Mouse (Mus musculus): Measurements from ENCODE around the gene Tex52.

The Tex52 gene

DNA sequence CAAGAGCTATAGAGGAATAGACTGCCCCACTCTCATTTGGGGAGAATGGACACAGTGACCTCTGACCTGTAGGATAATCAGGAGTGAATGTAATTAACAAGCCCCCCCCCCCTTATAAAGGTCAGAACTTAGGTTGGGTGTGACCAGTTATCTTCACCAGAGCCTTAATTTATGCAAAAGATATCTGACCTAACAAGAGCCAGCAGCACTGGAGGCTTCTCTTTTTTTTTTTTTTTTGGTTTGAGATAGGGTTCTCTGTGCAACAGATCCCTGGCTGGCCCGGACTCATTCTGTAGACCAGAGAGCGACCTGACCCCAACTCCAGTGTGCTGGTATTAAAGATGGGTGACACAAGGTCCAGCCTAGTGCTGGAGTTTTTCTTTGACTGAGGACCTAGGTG lies 54.0 kb downstream of the Tex52 start:
- DNase-seq (ENCODE audit: low spot score), result no peak

DNA sequence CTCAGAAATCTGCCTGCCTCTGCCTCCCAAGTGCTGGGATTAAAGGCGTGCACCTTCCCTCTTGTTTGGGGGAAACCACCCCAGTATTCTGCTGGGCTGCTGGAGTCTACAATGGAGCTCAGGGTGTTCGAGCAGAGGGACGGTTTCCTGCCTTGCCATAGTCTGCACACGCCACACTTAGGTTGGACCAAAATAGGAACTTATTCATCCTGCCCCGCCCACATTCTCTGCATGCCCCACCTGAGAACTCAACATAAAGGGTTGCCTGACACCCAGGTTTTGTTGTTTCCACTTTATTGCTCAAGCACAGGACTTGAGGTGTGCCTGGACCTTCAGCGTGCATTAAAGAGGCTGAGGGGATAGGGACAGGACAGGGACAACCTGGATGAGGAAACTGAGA lies 54.6 kb downstream of the Tex52 start:
- no peak for DNase-seq (ENCODE audit: low spot score)

DNA sequence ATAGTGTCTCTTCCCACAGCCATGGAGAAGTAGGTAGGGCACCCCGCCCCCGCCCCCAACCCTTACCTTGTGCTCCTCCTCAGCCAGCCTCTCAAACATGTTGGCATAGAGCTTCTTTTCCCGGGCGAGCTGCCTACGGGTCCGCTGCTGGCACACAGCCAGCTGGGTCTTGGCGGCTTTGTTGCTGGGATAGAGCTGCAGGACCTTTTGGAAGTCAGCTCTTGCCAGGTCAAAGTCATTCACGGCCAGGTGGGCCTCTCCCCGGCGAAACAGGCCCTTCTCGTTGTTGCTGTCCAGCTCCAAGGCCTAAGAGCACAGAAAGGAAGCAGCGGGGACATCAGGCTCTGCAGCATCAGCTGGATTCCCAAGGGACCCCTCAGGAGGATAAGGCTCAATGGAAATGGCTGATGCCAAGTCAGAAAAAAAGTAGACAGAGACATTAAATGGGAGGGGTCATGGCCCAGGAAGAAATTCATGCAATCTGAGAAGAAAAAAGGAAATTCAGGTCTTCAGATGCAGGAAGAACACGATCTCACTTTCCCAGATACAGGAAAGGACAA lies 57.2 kb downstream of the Tex52 start:
- DNase-seq (ENCODE audit: low spot score), result peak; percentile 73

DNA sequence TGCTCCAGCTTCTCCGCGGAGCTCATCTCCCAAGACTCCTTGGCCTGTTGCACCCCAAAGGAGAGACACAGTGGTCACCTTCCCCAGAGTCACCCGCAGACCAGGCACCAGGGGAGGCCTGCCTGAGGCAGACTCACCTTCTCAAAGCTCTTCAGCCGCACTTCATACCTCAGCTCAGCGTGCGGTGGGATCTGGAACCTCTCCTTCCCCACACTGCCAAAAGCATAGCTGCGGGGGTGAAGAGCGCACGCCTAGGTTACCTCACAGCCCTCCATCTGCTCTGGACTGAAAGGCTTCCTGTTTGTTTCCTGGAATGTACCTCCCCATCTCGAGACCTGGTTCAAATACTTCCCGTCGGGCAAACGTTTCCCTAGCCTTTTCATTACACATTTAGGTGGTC lies 58.3 kb downstream of the Tex52 start:
- no peak for DNase-seq (ENCODE audit: low spot score)
